Mouse (Mus musculus) gastrocnemius, postnatal 4 days (tissue): ENCODE measurements around the gene Tmem145. TPM values are rescaled to one million over a fixed set of nuclear protein-coding genes. Genes with fewer than 3 reads are reported as not detected.

Experiments
- DNase-seq, 2 experiments: peaks; one replicate each; pipeline ENCODE4 v3.0.0; 2021 to 2022; ENCODE audit warnings: low spot score in 2 of 2, mixed read lengths in 2 of 2
- total RNA-seq, 2 experiments: library from RNA; stranded (reverse); gene quantifications; 2 replicates each; pipeline ENCODE4 v1.2.3; 2021

Tmem145 gene
- total RNA-seq, 2 experiments from 2014 or later: 0.23 to 0.29 TPM

GRCm38 (mm10) chr7:25292107-25292506 lies 13.8 kb upstream of the Tmem145 start:
- DNase-seq: no peak

- DNase-seq: no peak
These were observed 12.6 kb upstream of the Tmem145 start for GRCm38 (mm10) chr7:25293191-25293739.

DNA sequence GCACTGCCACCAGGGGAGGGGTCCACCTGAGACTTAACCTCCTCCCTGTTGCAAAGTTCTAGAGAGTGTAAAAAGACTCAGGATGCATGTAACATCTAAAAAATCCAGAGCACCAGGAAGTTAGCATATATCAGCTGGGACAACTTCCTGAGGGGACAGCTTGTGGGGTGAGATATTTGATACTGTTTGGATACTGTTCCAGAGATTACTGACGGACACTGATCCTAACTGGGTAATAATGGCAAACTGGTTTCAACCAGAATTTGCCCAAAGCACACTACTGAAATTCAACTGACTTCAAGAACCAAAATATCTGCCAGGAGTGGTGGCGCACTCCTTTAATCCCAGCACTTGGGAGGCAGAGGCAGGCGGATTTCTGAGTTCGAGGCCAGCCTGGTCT lies 11.4 kb upstream of the Tmem145 start:
- no peak for DNase-seq

GRCm38 (mm10) chr7:25294960-25295722 lies 10.8 kb upstream of the Tmem145 start:
- DNase-seq: no peak

- no peak for DNase-seq
These were observed 8.9 kb upstream of the Tmem145 start for GRCm38 (mm10) chr7:25296945-25297453.

DNA sequence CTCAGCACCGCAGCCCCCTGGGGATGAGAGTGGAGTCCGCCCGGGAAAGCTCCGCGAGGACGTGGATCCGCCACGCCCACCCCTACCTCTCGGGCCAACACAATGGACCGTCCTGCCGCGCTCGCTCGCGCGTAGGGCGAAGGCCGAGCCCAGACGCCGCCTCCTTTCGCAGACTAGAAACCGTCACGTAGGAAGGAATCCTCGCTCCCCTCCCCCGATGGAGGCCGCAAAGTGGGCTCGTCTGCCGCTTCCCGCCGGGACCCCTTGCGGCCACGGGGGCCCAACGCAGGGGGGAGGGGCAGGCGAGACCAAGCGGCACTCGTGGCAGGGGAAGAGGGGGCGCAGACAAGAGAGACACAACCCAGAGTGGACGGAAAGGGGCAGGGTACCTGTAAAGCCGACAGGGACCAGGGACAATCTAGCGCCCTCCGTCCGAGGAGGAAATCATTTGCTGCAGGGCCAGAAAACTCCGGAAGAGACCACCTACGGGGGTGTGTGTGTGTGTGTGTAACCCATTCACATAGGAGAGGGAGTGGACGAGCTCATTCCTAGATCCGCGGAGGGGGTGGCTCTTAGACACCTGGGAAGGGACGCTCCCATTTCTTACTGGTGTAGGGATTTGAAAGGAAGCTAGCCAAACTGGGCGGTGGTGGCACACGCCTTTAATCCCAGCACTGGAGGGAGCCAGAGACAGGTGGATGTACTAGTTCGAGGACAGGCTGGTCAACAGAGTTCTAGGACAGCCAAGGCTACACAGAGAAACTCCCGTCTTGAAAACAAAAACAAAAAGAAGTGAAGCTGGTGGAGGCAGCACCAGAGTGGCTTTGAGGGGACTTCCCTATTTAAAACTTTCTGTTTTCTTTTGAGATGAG lies 8.2 kb upstream of the Tmem145 start, which contains the start of gene Pafah1b3:
Gene Pafah1b3, minus strand, starts transcription at position 533 of the 872 bp plus-strand sequence.
- peak; percentile 57 to 74 for DNase-seq

GRCm38 (mm10) chr7:25301063-25301462 lies 4.8 kb upstream of the Tmem145 start, which contains the start of gene Prr19:
Gene Prr19 (plus strand): TSS chr7:25301411.
- DNase-seq: no peak

- no peak for DNase-seq
These were observed 2.8 kb upstream of the Tmem145 start for GRCm38 (mm10) chr7:25303003-25303684.

DNA sequence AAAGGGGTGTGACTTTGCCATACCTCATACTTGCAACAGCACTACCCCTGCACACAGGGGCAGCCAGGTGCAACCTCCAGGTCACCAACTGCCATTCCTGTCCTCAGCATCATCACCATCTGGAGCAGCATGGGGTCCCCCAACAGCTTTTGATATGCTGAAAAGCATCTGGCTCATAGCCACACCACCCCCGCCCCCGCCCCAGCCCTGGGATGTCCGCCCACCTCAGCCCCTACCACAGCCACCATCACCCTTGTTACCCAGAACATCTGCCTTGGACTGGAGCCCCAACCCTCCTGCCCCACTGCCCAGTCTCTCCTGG lies 2.3 kb upstream of the Tmem145 start:
- DNase-seq: no peak

DNA sequence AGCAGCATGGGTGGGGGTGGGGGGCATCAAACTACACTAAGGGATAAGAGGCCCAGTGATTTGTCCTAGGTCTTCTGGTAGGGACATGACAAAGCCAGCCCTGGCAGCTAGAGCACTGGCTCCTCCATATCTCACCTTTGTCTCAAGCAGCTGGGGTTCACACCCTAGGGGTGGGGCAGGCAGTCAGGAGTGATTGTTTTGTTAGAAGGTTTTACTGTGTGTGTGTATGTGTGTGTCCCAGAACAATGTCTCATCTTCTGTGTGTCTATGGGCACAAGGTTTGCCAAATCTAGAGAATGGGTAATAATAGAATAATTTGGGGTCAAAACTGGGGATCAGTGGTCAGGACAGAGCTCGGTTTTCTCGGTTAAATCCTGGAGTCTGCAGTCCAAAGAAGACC lies 425 bp upstream of the Tmem145 start:
- no peak for DNase-seq

DNA sequence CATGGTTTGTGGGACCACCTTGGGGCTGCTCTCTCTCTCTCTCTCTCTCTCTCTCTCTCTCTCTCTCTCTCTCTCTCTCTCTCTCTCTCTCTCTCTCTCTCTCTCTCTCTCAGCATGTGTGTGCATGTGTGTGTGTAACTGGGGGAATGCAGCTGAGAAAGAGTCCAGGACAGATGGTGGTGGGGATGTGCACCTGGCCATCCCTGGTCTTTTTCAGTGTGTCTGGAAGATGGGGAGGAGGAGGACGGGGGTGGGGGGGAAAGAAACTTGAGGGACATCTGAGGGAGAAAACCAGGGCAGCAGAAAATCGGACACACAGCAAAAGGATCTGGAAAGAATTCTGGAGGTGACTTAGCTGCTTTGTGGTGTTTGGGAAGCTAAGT lies 699 bp downstream of the Tmem145 start:
- no peak for DNase-seq

- DNase-seq: no peak
These were observed 2.9 kb downstream of the Tmem145 start for GRCm38 (mm10) chr7:25308702-25309318.

GRCm38 (mm10) chr7:25309425-25309824 lies 3.5 kb downstream of the Tmem145 start:
- DNase-seq: no peak

GRCm38 (mm10) chr7:25311193-25311592 lies 5.3 kb downstream of the Tmem145 start:
- no peak for DNase-seq

- DNase-seq: no peak
These were observed 7.4 kb downstream of the Tmem145 start for GRCm38 (mm10) chr7:25313325-25313724.

DNA sequence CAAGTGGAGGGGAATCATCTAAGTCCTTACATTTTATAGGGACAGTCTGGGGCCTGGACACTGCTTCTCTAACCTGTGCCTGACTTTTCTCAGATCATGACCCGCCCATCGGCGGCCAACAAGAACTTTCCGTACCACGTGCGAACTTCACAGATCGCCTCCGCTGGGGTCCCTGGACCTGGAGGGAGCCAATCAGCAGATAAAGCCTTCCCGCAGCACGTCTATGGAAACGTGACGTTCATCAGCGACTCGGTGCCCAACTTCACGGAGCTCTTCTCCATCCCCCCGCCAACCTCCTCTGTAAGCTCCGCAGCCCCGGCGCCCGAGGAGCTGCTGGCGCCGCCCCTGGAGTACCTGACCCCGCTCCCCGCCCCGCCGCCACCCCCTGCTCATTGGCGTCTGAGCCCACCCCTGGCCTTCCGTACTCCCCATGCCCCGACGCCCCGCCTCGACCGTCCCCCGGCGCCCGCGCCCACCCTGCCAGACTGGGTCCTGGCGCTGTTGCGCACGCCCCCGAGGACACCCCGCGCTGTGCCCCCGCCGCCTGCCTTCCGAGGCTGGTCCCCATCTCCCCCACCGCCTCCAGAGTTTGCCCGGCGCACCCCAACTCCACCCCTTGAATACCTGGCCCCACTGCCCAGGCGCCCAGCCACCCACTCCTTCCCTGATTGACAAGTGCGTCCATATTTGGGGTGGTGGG lies 8.8 kb downstream of the Tmem145 start:
- no peak for DNase-seq

- DNase-seq: no peak
These were observed 9.6 kb downstream of the Tmem145 start for GRCm38 (mm10) chr7:25315306-25316041.

DNA sequence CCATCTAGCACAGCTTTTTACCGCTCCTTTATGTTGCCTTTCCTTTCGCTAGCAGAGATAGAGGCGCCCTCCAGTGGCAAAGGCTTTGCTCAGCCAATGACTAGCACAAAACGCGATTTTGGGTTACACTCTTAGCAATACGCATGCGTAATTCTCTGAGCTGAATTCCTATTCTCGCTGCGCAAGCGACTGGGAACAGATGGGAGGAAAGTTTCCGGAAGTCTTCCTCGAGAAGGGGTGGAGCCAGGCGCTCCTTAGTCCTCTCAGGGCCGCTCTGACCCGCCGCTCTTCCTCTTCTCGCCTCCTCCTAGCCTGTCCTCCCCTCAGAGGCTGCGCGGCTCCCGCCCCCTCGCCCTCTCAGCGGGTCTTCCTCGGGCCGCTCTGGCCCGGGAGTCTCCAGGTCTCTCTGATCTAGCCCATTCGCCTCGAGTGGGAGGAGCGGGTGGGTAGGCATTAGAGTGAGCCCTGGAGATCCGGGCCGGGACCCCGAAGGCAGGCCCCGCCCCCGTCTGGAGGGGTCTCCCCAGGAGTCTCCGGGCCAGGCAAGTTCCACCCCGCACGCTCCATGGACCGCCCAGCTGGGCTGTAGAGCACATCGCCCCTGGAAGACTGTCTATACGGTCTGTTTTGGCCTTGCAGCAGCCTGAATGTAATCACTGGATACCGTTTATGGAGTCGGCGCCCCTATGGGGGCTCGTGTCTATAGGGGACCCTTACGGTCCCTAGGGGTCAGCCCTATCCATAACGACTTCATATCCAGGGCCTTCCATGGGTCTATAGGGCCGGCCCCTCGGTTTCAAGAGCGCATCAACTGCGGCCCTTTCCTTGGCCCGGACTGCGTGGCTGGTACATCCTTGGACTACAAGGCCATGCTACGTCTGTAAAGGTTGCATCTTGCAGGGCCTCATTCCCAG lies 10.9 kb downstream of the Tmem145 start, which contains the start of gene Megf8:
Gene Megf8, plus strand, starts transcription at position 633 of the 914 bp plus-strand sequence.
- DNase-seq: peak; percentile 86 to 95
